Mouse (Mus musculus) stomach, embryonic 16.5 days (tissue): ENCODE data around the gene Sorcs3. TPM values are rescaled to one million over a fixed set of nuclear protein-coding genes. Genes with fewer than 3 reads are reported as not detected.
A peak's percentile ranks its signal among the peaks of the same experiment; 100 is the strongest.

Experiments
- ATAC-seq: fragments of 200-750 bp; cut with Nextera tagmentation; 2 replicates; pipeline ENCODE4 v1.8.0; 2017; ENCODE audit warnings: moderate number of reproducible peaks, moderate TSS enrichment; ENCODE audit not compliant: insufficient read depth, low FRiP score
- H3K27ac ChIP-seq: fragments of 300-500 bp; sonication (generic); 2 replicates; pipeline ENCODE4 v1.5.1; 2014; ENCODE audit warnings: low read length
- H3K27me3 ChIP-seq: fragments of 300-500 bp; sonication (generic); 2 replicates; pipeline ENCODE4 v1.6.1; 2014; ENCODE audit warnings: low read length, control low read depth, mixed read lengths; ENCODE audit not compliant: control insufficient read depth, insufficient read depth
- H3K36me3 ChIP-seq: fragments of 300-500 bp; sonication (generic); 2 replicates; pipeline ENCODE4 v1.6.1; 2014; ENCODE audit warnings: low read length; ENCODE audit not compliant: control insufficient read depth, insufficient read depth
- H3K4me1 ChIP-seq: fragments of 300-500 bp; sonication (generic); 2 replicates; pipeline ENCODE4 v1.6.1; 2014; ENCODE audit warnings: low read length, control low read depth, mixed read lengths; ENCODE audit not compliant: control insufficient read depth, insufficient read depth
- H3K4me2 ChIP-seq: fragments of 300-500 bp; sonication (generic); 2 replicates; pipeline ENCODE4 v1.6.1; 2014; ENCODE audit warnings: low read depth, low read length, mixed read lengths
- H3K4me3 ChIP-seq: fragments of 300-500 bp; sonication (generic); replicated peaks from 2 replicates; pipeline ENCODE4 v1.5.1; 2014; ENCODE audit warnings: mild to moderate bottlenecking, low read length
- H3K9ac ChIP-seq: fragments of 300-500 bp; sonication (generic); 2 replicates; pipeline ENCODE4 v1.6.1; 2014; ENCODE audit warnings: low read length
- H3K9me3 ChIP-seq: fragments of 300-500 bp; sonication (generic); replicated peaks from 2 replicates; pipeline ENCODE4 v1.6.1; 2016; ENCODE audit warnings: low read length, control low read depth; ENCODE audit not compliant: control insufficient read depth
- WGBS: fragments of 180-500 bp; shearing (Covaris S2); extraction: QIAGEN DNeasy Blood & Tissue Kit; methylation state at CpG from one replicate; pipeline ENCODE4 v1.1.7; 2014; 5-methylcytosine and 5-hydroxymethylcytosine counted together
- polyA plus RNA-seq: library from polyadenylated mRNA; unstranded; fragments of >200 nt; fragmentation: Nextera tagmentation; extraction: Ambion mirVana; gene quantifications from 2 replicates; pipeline ENCODE4 v1.2.1, GENCODE M21; 2015

The Sorcs3 gene
- polyA plus RNA-seq, 1 experiment from 2014 or later: 0.81 TPM

GRCm38 (mm10) chr19:48206861-48207730 lies 1.3 kb downstream of the Sorcs3 start:
- Histone ChIP-seq H3K27me3 (peaks cover 48% of the 10 kb centered on the region), H3K27ac (no peak overlapping the region), H3K9ac (no peak overlapping the region), H3K4me2 (peak overlapping the region; percentile 90), H3K36me3 (no peaks in the 10 kb centered on the region), H3K4me3 (peak overlapping the region; percentile 51), H3K4me1 (peaks cover 6% of the 10 kb centered on the region), H3K9me3 (peaks cover 2% of the 10 kb centered on the region; the same call in 1 of the 2 replicates)
- WGBS: 3% methylated on average over 21 of the region's 21 CpGs
- ATAC-seq: no peak

GRCm38 (mm10) chr19:48207731-48208370 lies 2.0 kb downstream of the Sorcs3 start:
- Histone ChIP-seq H3K9ac (no peak overlapping the region), H3K9me3 (peaks cover 3% of the 10 kb centered on the region; the same call in 1 of the 2 replicates), H3K27ac (no peak overlapping the region), H3K4me2 (no peak overlapping the region), H3K4me3 (no peak overlapping the region), H3K4me1 (peaks cover 6% of the 10 kb centered on the region), H3K36me3 (no peaks in the 10 kb centered on the region), H3K27me3 (peaks cover 48% of the 10 kb centered on the region)
- no peak for ATAC-seq
- WGBS: 17% methylated on average over 10 of the region's 10 CpGs

- Histone ChIP-seq H3K4me3 (no peak overlapping the region), H3K4me2 (no peak overlapping the region), H3K36me3 (no peaks in the 10 kb centered on the region), H3K9ac (no peak overlapping the region), H3K27me3 (no peaks in the 10 kb centered on the region), H3K27ac (no peak overlapping the region), H3K9me3 (peaks cover 3% of the 10 kb centered on the region; the same call in 1 of the 2 replicates), H3K4me1 (no peaks in the 10 kb centered on the region)
- ATAC-seq: no peak
Observed at GRCm38 (mm10) chr19:48215379-48215778, 9.6 kb downstream of the Sorcs3 start.

- ATAC-seq: no peak
- H3K9ac ChIP-seq: no peak overlapping the region
- no peaks in the 10 kb centered on the region for H3K4me1 ChIP-seq
- H3K36me3 ChIP-seq: no peaks in the 10 kb centered on the region
- no peak overlapping the region for H3K27ac ChIP-seq
- no peaks in the 10 kb centered on the region for H3K27me3 ChIP-seq
- no peak overlapping the region for H3K4me2 ChIP-seq
- 61% methylated on average over 13 of the region's 13 CpGs for WGBS
- H3K4me3 ChIP-seq: no peak overlapping the region
- H3K9me3 ChIP-seq: no peaks in the 10 kb centered on the region
Observed at GRCm38 (mm10) chr19:48237786-48238372, 32.1 kb downstream of the Sorcs3 start.

- H3K4me3 ChIP-seq: no peak overlapping the region
- no peak for ATAC-seq
- no peak overlapping the region for H3K27ac ChIP-seq
- H3K4me1 ChIP-seq: no peaks in the 10 kb centered on the region
- H3K9ac ChIP-seq: no peak overlapping the region
- H3K4me2 ChIP-seq: no peak overlapping the region
- no peaks in the 10 kb centered on the region for H3K27me3 ChIP-seq
- H3K36me3 ChIP-seq: no peaks in the 10 kb centered on the region
- H3K9me3 ChIP-seq: no peaks in the 10 kb centered on the region
- WGBS: 80% methylated on average over 9 of the region's 9 CpGs
Observed at GRCm38 (mm10) chr19:48238391-48238790, 32.6 kb downstream of the Sorcs3 start.

DNA sequence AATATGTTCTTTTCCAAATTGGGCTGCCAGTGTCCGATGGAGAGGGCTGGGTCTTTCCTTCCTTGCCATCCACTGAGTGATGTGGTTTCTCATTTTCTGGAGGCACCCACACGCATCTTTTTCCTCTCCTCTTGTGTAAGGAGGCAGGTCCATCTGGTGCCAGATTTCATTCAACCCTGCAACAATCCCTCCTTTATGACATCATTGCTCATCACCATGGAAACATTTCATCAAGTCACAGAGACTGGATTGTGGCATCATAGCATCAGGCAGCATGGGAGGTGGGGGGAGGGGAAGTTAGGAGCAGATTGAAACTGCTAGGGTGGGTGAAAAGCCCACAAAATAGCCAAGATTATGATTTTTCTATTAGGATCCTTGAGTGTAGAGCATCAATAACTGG lies 35.1 kb downstream of the Sorcs3 start:
- no peak overlapping the region for H3K9ac ChIP-seq
- WGBS: 76% methylated on average over 2 of the region's 2 CpGs
- no peak overlapping the region for H3K27ac ChIP-seq

GRCm38 (mm10) chr19:48244036-48244435 lies 38.2 kb downstream of the Sorcs3 start:
- H3K4me3 ChIP-seq: no peak overlapping the region
- WGBS: 68% methylated on average over 3 of the region's 3 CpGs
- H3K4me2 ChIP-seq: no peak overlapping the region
- ATAC-seq: no peak
- no peaks in the 10 kb centered on the region for H3K4me1 ChIP-seq
- no peak overlapping the region for H3K27ac ChIP-seq
- no peak overlapping the region for H3K9ac ChIP-seq
- no peaks in the 10 kb centered on the region for H3K27me3 ChIP-seq
- H3K9me3 ChIP-seq: no peaks in the 10 kb centered on the region
- no peaks in the 10 kb centered on the region for H3K36me3 ChIP-seq

More for the DNA sequence above, 35.1 kb downstream of the Sorcs3 start:
- ATAC-seq: no peak
- Histone ChIP-seq H3K9me3 (no peaks in the 10 kb centered on the region), H3K4me1 (no peaks in the 10 kb centered on the region), H3K36me3 (no peaks in the 10 kb centered on the region), H3K4me3 (no peak overlapping the region), H3K27me3 (no peaks in the 10 kb centered on the region), H3K4me2 (no peak overlapping the region)

GRCm38 (mm10) chr19:48259223-48259622 lies 53.4 kb downstream of the Sorcs3 start:
- H3K4me3 ChIP-seq: no peak overlapping the region
- no peak for ATAC-seq
- WGBS: 64% methylated on average over 7 of the region's 7 CpGs

DNA sequence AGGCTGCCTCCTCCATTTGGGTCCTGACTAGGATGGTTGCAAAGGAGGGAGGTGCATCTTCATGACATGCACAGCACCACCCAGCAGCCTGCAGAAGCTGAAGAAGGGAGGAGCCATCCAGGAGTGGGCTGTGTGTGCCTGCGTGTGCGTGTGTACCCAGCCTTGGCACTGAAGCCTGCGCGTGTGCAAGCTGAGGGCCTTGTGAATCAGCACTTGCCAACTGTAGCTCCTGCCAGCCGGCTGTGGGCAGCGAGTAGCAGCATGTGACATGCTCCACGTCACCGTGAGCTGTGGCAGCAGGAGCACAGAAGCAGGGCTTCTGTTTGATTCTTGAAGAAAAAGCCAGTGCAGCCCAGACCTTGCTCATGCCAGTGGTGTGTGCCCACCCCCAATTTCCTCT lies 54.8 kb downstream of the Sorcs3 start:
- Histone ChIP-seq H3K9ac (no peak overlapping the region), H3K27me3 (no peaks in the 10 kb centered on the region), H3K9me3 (no peaks in the 10 kb centered on the region), H3K36me3 (no peaks in the 10 kb centered on the region), H3K4me3 (no peak overlapping the region), H3K4me2 (no peak overlapping the region), H3K27ac (no peak overlapping the region), H3K4me1 (no peaks in the 10 kb centered on the region)
- ATAC-seq: no peak
- WGBS: 83% methylated on average over 8 of the region's 8 CpGs

More at GRCm38 (mm10) chr19:48259223-48259622, 53.4 kb downstream of the Sorcs3 start:
- no peaks in the 10 kb centered on the region for H3K27me3 ChIP-seq
- no peaks in the 10 kb centered on the region for H3K4me1 ChIP-seq
- H3K4me2 ChIP-seq: no peak overlapping the region
- H3K9me3 ChIP-seq: no peaks in the 10 kb centered on the region
- no peak overlapping the region for H3K9ac ChIP-seq
- H3K36me3 ChIP-seq: no peaks in the 10 kb centered on the region
- no peak overlapping the region for H3K27ac ChIP-seq
